Mouse (Mus musculus): ENCODE data around the gene Aldh1a2. TPM values are rescaled to one million over a fixed set of nuclear protein-coding genes. Genes with fewer than 3 reads are reported as not detected.

Gene Aldh1a2
- total RNA-seq, 2 experiments from 2014 or later = 11.3 to 11.5 TPM

GRCm38 (mm10) chr9:71213636-71214035 is 2.0 kb upstream of the Aldh1a2 start:
- intact Hi-C loops (cut with DNase I) = loop anchor here (10.0 kb wide), 3 partner anchors 141 to 401 kb away; no protein-coding TSS in a partner anchor
- no peak for DNase-seq

GRCm38 (mm10) chr9:71216036-71216995 is 727 bp downstream of the Aldh1a2 start:
- peak; percentile 12 for DNase-seq
- intact Hi-C loops (cut with DNase I) = loop anchor here (10.0 kb wide), 3 partner anchors 138 to 398 kb away; no protein-coding TSS in a partner anchor

- no peak for DNase-seq
These were observed 1.6 kb downstream of the Aldh1a2 start for GRCm38 (mm10) chr9:71216996-71217792.

DNA sequence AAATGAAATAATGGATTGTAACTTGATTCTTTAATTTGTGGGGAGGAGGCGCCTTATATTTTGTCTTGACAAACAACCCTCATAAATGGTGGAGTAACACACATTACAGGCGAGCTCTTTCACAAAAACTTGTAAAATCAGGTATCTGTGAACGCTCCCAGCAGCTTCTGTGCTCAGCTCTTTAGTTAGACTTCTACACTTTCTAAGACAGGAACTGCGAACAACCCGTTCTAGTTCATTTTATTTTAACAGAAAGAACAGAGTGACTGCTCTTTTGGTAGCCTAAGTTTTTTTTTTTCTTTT is 2.2 kb downstream of the Aldh1a2 start:
- intact Hi-C loops (cut with DNase I) = loop anchor here (10.0 kb wide), 3 partner anchors 137 to 397 kb away; no protein-coding TSS in a partner anchor

More at GRCm38 (mm10) chr9:71216996-71217792, 1.6 kb downstream of the Aldh1a2 start:
- intact Hi-C loops (cut with DNase I) = loop anchor here (10.0 kb wide), 3 partner anchors 138 to 398 kb away; no protein-coding TSS in a partner anchor

DNA sequence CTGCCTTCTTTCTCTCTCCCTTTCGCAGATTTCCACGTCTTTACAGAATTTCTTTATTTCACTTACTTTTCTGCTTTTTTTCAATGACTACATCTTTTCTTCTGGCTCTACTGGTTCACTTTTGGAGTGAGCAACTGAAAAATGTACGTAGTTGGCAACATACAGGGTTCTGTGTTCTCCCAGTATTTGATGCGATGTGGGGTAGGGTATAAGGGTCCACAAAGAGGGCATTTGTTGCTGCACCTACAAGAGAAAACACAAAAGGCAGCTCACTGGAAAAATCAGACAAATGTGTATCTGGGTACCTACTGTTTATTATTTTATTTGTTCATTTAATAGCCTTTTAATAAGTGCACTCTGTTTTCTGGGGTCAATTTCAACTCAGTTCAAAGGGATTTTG is 3.6 kb downstream of the Aldh1a2 start:
- intact Hi-C loops (cut with DNase I) = loop anchor here (10.0 kb wide), 3 partner anchors 136 to 396 kb away; no protein-coding TSS in a partner anchor
- DNase-seq = no peak

More for the DNA sequence above, 2.2 kb downstream of the Aldh1a2 start:
- DNase-seq = no peak

DNA sequence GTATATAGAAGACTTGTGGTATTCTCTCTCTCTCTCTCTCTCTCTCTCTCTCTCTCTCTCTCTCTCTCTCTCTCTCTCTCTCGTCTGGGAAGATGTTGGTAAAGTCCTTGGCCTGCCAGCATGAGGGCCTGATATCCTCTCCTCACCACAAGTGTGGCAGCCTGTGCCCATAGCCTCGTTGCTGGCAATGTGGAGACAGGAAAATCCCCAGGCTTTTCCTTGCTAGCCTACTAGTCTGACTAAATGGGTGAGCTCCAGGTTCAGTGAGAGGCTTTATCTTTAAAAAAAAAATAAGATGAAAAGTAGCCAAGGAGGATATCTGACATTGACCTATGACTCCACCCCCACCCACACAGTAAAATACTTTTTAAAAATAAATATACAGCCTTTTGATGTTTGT is 4.8 kb downstream of the Aldh1a2 start:
- intact Hi-C loops (cut with DNase I) = no loop called here
- no peak for DNase-seq

DNA sequence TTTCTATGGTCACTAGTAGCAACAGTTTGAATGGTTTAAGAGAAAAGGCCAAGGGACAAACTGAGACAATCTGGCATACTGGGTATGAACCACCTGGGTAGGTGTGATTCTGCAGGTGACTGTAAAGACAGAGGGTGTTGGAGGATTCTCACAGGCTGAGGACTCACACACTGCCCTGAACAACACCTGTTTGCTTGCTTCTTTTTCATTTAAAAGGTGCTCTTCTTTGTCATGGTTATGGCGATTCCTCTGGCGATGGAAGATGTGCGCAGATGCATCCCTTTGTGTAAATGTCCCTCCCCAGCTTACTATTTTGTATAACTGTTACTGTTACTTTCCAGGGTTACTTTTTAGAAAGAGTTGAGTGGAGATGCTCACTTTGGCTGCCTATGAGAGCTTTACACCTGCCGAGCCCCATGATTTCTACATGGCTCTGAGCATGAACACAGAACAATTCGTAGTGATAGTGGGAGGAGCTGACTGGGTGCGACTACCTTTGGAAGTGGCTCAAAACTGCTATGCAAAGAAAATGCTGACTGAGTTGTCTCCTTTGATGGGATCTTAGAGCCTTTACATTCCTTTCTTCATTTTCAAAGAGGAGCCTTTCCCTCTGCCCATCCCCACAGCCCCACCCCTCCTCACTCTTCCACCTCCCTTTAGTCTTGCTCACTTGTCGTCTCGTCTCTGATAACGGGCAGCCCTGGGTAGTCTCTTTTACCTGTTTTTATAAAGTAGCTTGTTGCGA is 11.8 kb downstream of the Aldh1a2 start:
- no peak for DNase-seq
- intact Hi-C loops (cut with DNase I) = no loop called here

DNA sequence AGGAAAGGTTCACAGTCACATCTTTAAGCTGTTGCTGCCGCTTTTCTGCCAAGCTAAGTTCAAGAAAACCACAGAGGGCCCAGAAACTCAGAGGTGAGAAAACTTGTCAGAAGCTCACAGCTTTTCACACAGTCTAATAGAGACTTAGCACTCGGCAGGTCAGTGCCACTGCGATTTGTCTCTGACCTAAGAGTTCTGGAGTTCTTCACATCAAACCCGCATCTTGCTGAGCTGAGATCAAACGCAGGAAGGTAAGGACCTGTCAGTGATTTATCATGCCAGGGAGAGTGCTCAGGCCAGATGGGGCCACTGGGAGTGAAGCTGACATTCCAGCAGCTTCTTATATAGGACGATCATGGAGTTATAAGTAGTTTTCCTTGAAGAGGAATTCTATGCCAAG is 14.4 kb downstream of the Aldh1a2 start:
- intact Hi-C loops (cut with DNase I) = no loop called here
- DNase-seq = no peak

DNA sequence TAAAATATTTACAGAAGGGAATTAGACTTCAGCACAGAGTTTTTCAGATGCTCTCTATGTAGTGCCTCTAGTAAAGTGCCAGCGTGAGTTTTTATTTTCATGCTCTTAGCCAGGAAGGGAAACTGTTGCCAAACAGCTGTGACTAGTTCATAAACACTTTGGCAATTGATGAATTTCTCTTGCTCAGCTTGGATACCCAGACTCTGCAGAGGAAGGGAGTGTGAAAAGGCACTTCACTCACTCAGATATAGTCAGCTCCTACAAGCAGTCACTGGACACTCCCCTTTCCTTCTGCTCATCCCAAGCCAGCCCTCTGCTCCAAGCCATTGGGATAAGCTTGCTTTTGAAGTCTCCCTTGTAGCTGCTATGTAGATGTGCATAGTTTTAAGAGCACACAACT is 21.0 kb downstream of the Aldh1a2 start:
- intact Hi-C loops (cut with DNase I) = no loop called here
- no peak for DNase-seq

- intact Hi-C loops (cut with DNase I) = no loop called here
- no peak for DNase-seq
These were observed 24.3 kb downstream of the Aldh1a2 start for GRCm38 (mm10) chr9:71239926-71240325.

DNA sequence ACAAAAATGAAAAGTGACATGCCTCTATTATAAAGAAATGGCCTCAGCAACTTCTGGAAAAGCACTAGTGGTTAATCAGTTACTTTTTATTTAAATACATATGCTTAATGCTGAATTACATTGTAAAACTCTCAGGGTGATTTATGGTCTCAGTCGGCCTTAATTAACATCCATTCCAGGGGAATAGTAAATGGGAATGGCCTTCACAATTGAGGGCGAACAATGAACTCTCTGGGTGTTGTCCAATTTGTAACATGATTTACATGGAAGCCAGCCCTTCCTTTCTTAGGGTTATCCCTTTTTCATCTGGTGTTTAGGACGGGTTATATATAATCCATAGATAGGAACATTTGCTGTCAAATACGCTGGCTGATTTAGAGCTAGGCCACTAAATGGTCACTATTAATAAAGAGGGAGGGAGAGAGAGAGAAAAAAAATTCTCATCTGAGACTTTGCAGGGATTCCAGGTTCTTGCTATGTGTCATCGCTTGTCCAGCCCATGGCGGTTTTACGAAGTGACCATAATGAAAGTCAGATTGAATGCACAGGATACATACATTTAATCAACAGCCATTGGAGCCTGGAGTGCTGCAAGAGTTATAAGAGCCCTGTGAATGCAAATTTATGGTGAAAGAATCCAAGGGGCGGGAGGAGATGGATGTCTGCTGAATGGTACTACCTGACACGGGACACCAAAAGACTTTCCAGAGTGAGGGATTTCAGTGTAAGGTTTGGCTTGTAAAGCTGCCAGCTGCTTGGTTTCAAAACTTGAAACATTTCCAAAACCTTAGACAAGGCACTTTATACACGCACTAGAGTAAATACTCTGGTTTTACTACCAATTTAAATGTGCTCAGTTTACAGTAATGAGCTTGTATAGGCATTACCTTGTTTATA is 26.2 kb downstream of the Aldh1a2 start:
- no peak for DNase-seq
- intact Hi-C loops (cut with DNase I) = no loop called here

GRCm38 (mm10) chr9:71242412-71242781 is 26.8 kb downstream of the Aldh1a2 start:
- DNase-seq = no peak
- intact Hi-C loops (cut with DNase I) = no loop called here

- intact Hi-C loops (cut with DNase I) = no loop called here
- DNase-seq = no peak
These were observed 38.8 kb downstream of the Aldh1a2 start for GRCm38 (mm10) chr9:71254380-71254779.

- intact Hi-C loops (cut with DNase I) = no loop called here
- no peak for DNase-seq
These were observed 47.1 kb downstream of the Aldh1a2 start for GRCm38 (mm10) chr9:71262711-71263110.

GRCm38 (mm10) chr9:71269711-71270110 is 54.1 kb downstream of the Aldh1a2 start:
- no peak for DNase-seq
- intact Hi-C loops (cut with DNase I) = no loop called here

- intact Hi-C loops (cut with DNase I) = no loop called here
- no peak for DNase-seq
These were observed 54.6 kb downstream of the Aldh1a2 start for GRCm38 (mm10) chr9:71270205-71270604.

- intact Hi-C loops (cut with DNase I) = no loop called here
- DNase-seq = peak; percentile 37
These were observed 60.6 kb downstream of the Aldh1a2 start for GRCm38 (mm10) chr9:71276149-71276721.

GRCm38 (mm10) chr9:71278741-71279140 is 63.2 kb downstream of the Aldh1a2 start:
- intact Hi-C loops (cut with DNase I) = no loop called here
- DNase-seq = no peak

GRCm38 (mm10) chr9:71283156-71283555 is 67.6 kb downstream of the Aldh1a2 start:
- no peak for DNase-seq
- intact Hi-C loops (cut with DNase I) = no loop called here
